Comparison of ENCODE assay signal across 12 mouse cellular contexts in the genomic region with DNA sequence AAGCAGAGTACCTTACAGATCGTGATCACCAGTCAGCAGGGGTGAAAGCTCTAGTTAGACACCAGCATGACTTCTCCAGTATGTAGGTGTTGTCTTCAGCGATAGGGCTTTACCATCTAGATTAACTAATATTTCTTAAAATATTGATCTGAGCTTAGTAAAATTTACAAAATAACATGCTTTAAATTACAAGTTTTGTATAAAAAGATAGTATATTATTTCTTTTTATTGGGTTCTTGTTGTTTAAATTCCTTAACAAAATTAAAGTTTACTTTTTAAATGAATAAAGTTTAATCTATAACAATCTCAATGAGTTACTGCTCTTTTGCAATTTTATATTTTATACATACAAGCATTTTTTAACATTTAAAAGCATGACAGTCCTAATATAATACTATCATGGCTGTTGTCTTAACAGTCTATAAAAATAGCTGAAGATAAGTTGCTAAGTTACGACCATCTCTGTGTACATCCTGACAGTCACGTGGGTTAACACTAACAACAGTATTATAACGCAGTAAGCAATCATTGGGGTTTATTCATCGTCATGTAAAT. TPM values are rescaled to one million over a fixed set of nuclear protein-coding genes. Genes with fewer than 3 reads are reported as not detected.
DNase-seq lines count a peak whose midpoint lies in the region; ATAC-seq and TF ChIP-seq lines count a peak whose summit lies in the region.
"Not testable (repeated sequence)": the region's sequence is repeated elsewhere in the genome, so short reads cannot be mapped to it uniquely, and the experiment has no call there.
"Had no signal": no experiment of that assay in that cellular context is flagged by ENCODE, and none has a peak within 500 bp of the region (broad histone marks: within the 10 kb centered on the region; RNA-seq: fewer than 3 reads in every experiment).

No protein-coding gene starts in this region.

- H3K27ac ChIP-seq in embryonic facial prominence, embryonic 12.5 days; forebrain, embryonic 16.5 days (ENCODE audit: low read length); hindbrain, embryonic 11.5 days (ENCODE audit: low read depth, low read length); intestine, embryonic 15.5 days; limb, embryonic 13.5 days; liver, postnatal 0 days (ENCODE audit: low read depth); midbrain, embryonic 15.5 days; stomach, embryonic 15.5 days: not testable (repeated sequence)

- ATAC-seq in embryonic facial prominence, embryonic 12.5 days (ENCODE audit: insufficient number of reproducible peaks, insufficient read depth, low FRiP score, low TSS enrichment): peak; percentile 88
- peak; percentile 50; the same call in 1 of the 2 replicates for ATAC-seq in forebrain, embryonic 16.5 days
- ATAC-seq in hindbrain, embryonic 11.5 days (ENCODE audit: low FRiP score): peak; percentile 91
- ATAC-seq in intestine, embryonic 15.5 days: peak; percentile 88
- peak; percentile 81 for ATAC-seq in limb, embryonic 13.5 days (ENCODE audit: low FRiP score, low read depth)
- ATAC-seq in liver, postnatal 0 days: peak; percentile 64
- peak; percentile 91 for ATAC-seq in midbrain, embryonic 15.5 days (replicated peaks)
- peak; percentile 81 for ATAC-seq in stomach, embryonic 15.5 days (ENCODE audit: insufficient read depth, low FRiP score, low read depth)

- TF ChIP-seq EP300 in liver, postnatal 0 days (IDR thresholded peaks at IDR 0.05; ENCODE audit: low read depth): not testable (repeated sequence)

- 71% methylated on average over 6 of the region's 6 CpGs for WGBS in embryonic facial prominence, embryonic 12.5 days
- WGBS in forebrain, embryonic 16.5 days: 73% methylated on average over 6 of the region's 6 CpGs
- WGBS in hindbrain, embryonic 11.5 days: 85% methylated on average over 6 of the region's 6 CpGs
- 68% methylated on average over 6 of the region's 6 CpGs for WGBS in intestine, embryonic 15.5 days
- WGBS in limb, embryonic 13.5 days: 72% methylated on average over 6 of the region's 6 CpGs
- 63% methylated on average over 6 of the region's 6 CpGs for WGBS in liver, postnatal 0 days (ENCODE audit: insufficient replicate concordance)
- WGBS in midbrain, embryonic 15.5 days: 76% methylated on average over 6 of the region's 6 CpGs
- WGBS in stomach, embryonic 15.5 days: 74% methylated on average over 6 of the region's 6 CpGs

- H3K4me2 ChIP-seq in embryonic facial prominence, embryonic 12.5 days (replicated peaks); forebrain, embryonic 16.5 days (ENCODE audit: low read length); hindbrain, embryonic 11.5 days (replicated peaks; ENCODE audit: low read depth, low read length); intestine, embryonic 15.5 days (replicated peaks); limb, embryonic 13.5 days (replicated peaks); liver, postnatal 0 days (ENCODE audit: low read depth, low read length); midbrain, embryonic 15.5 days; stomach, embryonic 15.5 days: not testable (repeated sequence)

- TF ChIP-seq CTCF in liver, postnatal 0 days (IDR thresholded peaks at IDR 0.05; ENCODE audit: low read depth): not testable (repeated sequence)

- H3K4me3 ChIP-seq in embryonic facial prominence, embryonic 12.5 days; forebrain, embryonic 16.5 days (replicated peaks; ENCODE audit: low read length); hindbrain, embryonic 11.5 days (ENCODE audit: low read depth, low read length); intestine, embryonic 15.5 days (replicated peaks); limb, embryonic 13.5 days; liver, postnatal 0 days (ENCODE audit: low read depth, low read length); midbrain, embryonic 15.5 days; stomach, embryonic 15.5 days (replicated peaks): not testable (repeated sequence)

- H3K9ac ChIP-seq in embryonic facial prominence, embryonic 12.5 days; forebrain, embryonic 16.5 days (replicated peaks; ENCODE audit: low read depth, low read length); hindbrain, embryonic 11.5 days (ENCODE audit: low read depth, low read length); intestine, embryonic 15.5 days; limb, embryonic 13.5 days; liver, postnatal 0 days (replicated peaks); midbrain, embryonic 15.5 days; stomach, embryonic 15.5 days: not testable (repeated sequence)

- not testable (repeated sequence) for H3K36me3 ChIP-seq in embryonic facial prominence, embryonic 12.5 days; forebrain, embryonic 16.5 days (ENCODE audit: control insufficient read depth, insufficient read depth); hindbrain, embryonic 11.5 days (ENCODE audit: control insufficient read depth, insufficient read depth, low read length); intestine, embryonic 15.5 days; limb, embryonic 13.5 days; liver, postnatal 0 days (replicated peaks; ENCODE audit: insufficient read depth, low read length); midbrain, embryonic 15.5 days (replicated peaks); stomach, embryonic 15.5 days

- H3K27me3 ChIP-seq in embryonic facial prominence, embryonic 12.5 days; forebrain, embryonic 16.5 days (replicated peaks; ENCODE audit: control insufficient read depth, insufficient read depth, low read length); hindbrain, embryonic 11.5 days (ENCODE audit: control insufficient read depth, insufficient read depth, low read length); intestine, embryonic 15.5 days (replicated peaks); limb, embryonic 13.5 days; liver, postnatal 0 days (ENCODE audit: insufficient read depth, low read length); midbrain, embryonic 15.5 days (replicated peaks); stomach, embryonic 15.5 days (replicated peaks): not testable (repeated sequence)

- not testable (repeated sequence) for DNase-seq in hindbrain, embryonic 11.5 days (ENCODE audit: low spot score); liver, postnatal 0 days

- peaks cover 12% of the 10 kb centered on the region; the same call in 1 of the 2 replicates for H3K9me3 ChIP-seq in embryonic facial prominence, embryonic 12.5 days
- not testable (repeated sequence) for H3K9me3 ChIP-seq in forebrain, embryonic 16.5 days (ENCODE audit: control insufficient read depth, low read length); hindbrain, embryonic 11.5 days (ENCODE audit: control insufficient read depth, low read length); intestine, embryonic 15.5 days; liver, postnatal 0 days (ENCODE audit: low read length); stomach, embryonic 15.5 days
- peaks cover 23% of the 10 kb centered on the region for H3K9me3 ChIP-seq in limb, embryonic 13.5 days
- H3K9me3 ChIP-seq in midbrain, embryonic 15.5 days: peaks cover 24% of the 10 kb centered on the region

- not testable (repeated sequence) for H3K4me1 ChIP-seq in embryonic facial prominence, embryonic 12.5 days; forebrain, embryonic 16.5 days (replicated peaks; ENCODE audit: control insufficient read depth, insufficient read depth, low read length); hindbrain, embryonic 11.5 days (replicated peaks; ENCODE audit: control insufficient read depth, insufficient read depth, low read length); intestine, embryonic 15.5 days (replicated peaks); limb, embryonic 13.5 days; liver, postnatal 0 days (ENCODE audit: insufficient read depth); midbrain, embryonic 15.5 days; stomach, embryonic 15.5 days

RNA-seq across cellular contexts. Expression of a gene that starts 24.3 kb away (rescaled TPM):
- polyA plus RNA-seq in embryonic facial prominence, embryonic 12.5 days (2016; fragmentation: Nextera tagmentation; extraction: Ambion mirVana): not detected in 2 replicates
- polyA plus RNA-seq in forebrain, embryonic 16.5 days (2015; fragmentation: Nextera tagmentation; extraction: Ambion mirVana): not detected in 2 replicates
- not detected in 2 replicates for polyA plus RNA-seq in hindbrain, embryonic 11.5 days (2014; fragmentation: Nextera tagmentation; extraction: Ambion mirVana)
- polyA plus RNA-seq in intestine, embryonic 15.5 days (2015; fragmentation: Nextera tagmentation; extraction: Ambion mirVana): not detected in 2 replicates
- polyA plus RNA-seq in limb, embryonic 13.5 days (2015; fragmentation: Nextera tagmentation; extraction: Ambion mirVana): not detected in 2 replicates
- not detected in 2 replicates for polyA plus RNA-seq in liver, postnatal 0 days (2015; fragmentation: Nextera tagmentation; extraction: Ambion mirVana)
- not detected in 2 replicates for polyA plus RNA-seq in midbrain, embryonic 15.5 days (2015; fragmentation: Nextera tagmentation; extraction: Ambion mirVana)
- not detected in 2 replicates for polyA plus RNA-seq in stomach, embryonic 15.5 days (2015; fragmentation: Nextera tagmentation; extraction: Ambion mirVana)
- polyA plus RNA-seq: brain, embryonic 14.5 days; frontal cortex, adult 2 months; hindbrain, embryonic 10.5 days; liver, adult 2 months had no signal

RNA-seq across cellular contexts. Expression of a gene that starts 32.9 kb away (rescaled TPM):
- not detected in 2 replicates for polyA plus RNA-seq in embryonic facial prominence, embryonic 12.5 days (2016; fragmentation: Nextera tagmentation; extraction: Ambion mirVana)
- not detected in 2 replicates for polyA plus RNA-seq in forebrain, embryonic 16.5 days (2015; fragmentation: Nextera tagmentation; extraction: Ambion mirVana)
- polyA plus RNA-seq in hindbrain, embryonic 11.5 days (2014; fragmentation: Nextera tagmentation; extraction: Ambion mirVana): not detected in 2 replicates
- not detected in 2 replicates for polyA plus RNA-seq in intestine, embryonic 15.5 days (2015; fragmentation: Nextera tagmentation; extraction: Ambion mirVana)
- not detected in 2 replicates for polyA plus RNA-seq in limb, embryonic 13.5 days (2015; fragmentation: Nextera tagmentation; extraction: Ambion mirVana)
- not detected in 2 replicates for polyA plus RNA-seq in liver, postnatal 0 days (2015; fragmentation: Nextera tagmentation; extraction: Ambion mirVana)
- polyA plus RNA-seq in midbrain, embryonic 15.5 days (2015; fragmentation: Nextera tagmentation; extraction: Ambion mirVana): not detected in 2 replicates
- polyA plus RNA-seq in stomach, embryonic 15.5 days (2015; fragmentation: Nextera tagmentation; extraction: Ambion mirVana): not detected in 2 replicates
- polyA plus RNA-seq: brain, embryonic 14.5 days; frontal cortex, adult 2 months; hindbrain, embryonic 10.5 days; liver, adult 2 months had no signal
